Mouse (Mus musculus) embryo, embryonic 10 days (tissue): ENCODE measurements at regions not wholly inside any gene's neighbourhood (a gene's known extent, or its start where the extent isn't known, plus 50 kb on each side); places are given as distances from the start of the nearest gene placed in this dataset.
"Not testable (repeated sequence)": the region's sequence is repeated elsewhere in the genome, so short reads cannot be mapped to it uniquely, and the experiment has no call there.

ENCODE experiments used
- DNase-seq: peaks from one replicate; pipeline ENCODE4 v3.0.0-alpha.2; 2015; ENCODE audit warnings: low spot score

- no peak for DNase-seq
Measured at GRCm38 (mm10) chr6:89052758-89053460, 150.9 kb downstream of the Tpra1 start.

- DNase-seq, result no peak
Measured at GRCm38 (mm10) chr6:89054060-89054459, 152.0 kb downstream of the Tpra1 start.

DNA sequence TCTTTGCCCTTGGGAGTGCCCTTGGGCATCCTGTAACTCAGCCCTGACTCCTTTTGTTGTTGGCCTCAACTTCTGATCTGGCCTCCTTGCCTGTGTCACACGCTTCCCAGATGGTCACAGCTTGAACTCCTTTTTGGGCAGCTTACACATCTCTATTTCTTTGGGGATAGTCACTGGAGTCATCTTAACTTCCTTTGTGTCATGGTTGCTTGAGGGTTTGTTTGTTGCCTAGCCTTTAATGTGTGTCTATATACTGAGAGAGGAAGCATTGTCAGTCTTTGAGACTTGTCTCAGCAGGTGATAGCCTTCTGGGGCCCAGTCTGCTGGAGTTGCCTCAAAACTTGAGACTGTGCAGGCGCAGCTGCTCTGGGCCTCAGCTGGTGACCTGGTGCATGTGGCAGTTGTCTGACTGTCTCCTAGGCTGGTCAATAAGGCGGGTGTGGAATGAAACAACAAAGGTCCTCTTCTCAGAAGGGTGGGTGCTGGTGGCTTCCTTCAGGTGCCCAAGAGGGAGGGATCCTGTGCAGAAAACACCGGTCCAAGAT is 157.5 kb downstream of the Tpra1 start:
- no peak for DNase-seq

DNA sequence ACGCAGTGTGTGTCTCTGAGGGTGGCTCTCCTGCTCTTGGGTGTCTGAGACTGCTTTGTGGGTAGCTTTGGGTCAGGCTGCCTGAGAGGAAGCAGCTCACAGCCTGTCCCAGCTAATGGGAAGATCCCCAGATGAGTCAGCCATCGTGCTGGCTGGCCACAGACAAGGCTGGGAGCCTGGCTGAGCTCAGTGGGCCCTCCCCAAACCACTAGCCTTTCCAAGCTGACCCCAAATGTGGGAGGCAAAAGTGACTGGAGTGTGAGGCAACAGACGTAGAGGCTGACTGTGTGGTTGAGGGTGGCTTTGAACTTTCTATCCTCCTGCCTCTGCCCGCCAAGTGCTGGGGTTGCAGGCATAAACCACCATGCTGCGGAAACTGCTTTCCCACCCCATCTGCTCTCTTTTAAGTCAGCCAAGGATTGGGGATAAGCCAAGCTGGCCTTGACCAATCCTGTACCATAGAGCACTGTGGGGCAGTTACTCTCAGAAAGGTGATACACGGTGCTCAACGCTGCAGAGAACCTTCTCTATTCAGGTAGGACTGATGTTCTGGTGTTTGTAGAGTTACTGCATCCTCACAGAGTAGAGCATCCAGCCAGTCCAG is 163.0 kb downstream of the Tpra1 start:
- no peak for DNase-seq

DNA sequence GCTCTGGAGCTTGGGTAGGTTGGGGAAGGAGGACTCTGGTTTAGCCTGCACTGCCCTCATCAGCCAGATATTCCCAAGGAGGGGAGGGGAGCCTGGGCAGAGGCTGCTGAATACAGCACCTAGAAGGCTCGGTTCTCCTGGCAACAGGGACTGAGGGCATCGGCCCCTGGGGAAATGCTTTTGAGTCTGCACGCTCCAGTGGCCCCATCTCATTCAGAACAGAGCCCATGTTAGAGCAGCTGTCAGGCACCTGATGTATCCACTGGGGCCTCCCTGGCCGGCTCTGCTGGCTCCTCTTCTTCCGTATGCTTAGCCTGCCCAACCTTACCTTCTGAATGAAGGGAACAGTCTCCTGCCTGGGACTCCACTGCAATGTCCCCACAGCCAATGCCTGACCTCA is 164.5 kb downstream of the Tpra1 start:
- no peak for DNase-seq

DNA sequence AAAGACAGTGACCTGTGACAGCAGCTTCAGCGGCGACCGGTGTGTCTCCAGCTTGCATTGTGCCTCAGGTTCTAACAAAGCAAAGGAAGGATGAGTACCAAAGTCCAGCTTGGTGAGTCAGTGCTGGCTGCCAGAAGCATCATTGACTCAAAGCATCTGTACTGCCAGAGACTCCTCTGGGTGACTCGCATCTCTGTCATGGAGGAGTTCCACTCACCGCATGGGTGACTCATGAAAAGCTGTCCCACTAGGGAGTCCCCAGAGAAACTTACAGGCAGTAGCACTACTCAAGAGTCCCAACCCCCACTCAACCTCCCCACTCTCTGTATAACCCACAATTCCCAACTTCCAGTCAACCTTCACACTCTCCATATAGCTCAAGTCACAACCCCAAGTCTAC is 166.2 kb downstream of the Tpra1 start:
- no peak for DNase-seq

DNA sequence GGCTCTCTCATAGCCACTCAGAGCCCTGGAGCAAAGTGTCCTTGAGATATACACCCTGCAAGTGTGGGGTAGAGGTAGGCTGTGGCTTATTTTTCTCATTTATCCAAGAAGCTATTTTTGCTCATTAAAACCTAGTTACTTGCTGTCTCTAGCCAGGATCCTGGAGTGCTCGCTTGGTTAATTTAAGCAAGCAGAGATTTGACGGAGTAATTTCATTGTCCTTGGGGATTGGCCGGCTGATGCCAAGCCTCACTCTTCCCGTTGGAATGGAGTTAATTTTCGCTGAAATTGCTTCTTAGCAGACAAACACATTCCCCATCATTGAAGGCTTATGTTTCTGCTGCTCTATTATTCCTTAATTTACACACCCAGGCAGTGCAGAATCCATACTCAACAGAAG is 167.1 kb downstream of the Tpra1 start:
- DNase-seq, result no peak

- DNase-seq, result peak; percentile 89
Measured at GRCm38 (mm10) chr6:89070011-89070410, 168.0 kb downstream of the Tpra1 start.

DNA sequence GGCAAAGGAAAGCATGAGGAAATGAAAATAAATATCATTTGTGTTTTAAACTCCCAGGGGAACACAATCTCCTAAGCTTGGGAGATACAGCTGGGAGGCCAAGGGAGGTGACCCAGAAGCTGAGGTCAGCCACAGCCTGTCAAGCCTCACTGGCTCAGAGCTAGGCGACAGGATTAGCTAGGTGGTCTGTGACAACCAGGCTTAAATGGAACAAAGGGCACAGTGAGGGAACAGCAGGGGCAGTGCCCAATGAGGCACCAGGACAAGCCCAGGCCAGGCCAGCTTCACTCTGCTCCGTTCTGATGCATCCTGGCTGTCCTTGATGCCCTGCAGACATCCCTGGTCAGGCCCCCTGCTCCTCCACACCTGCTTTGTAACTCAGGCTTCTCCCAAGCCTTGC is 169.7 kb downstream of the Tpra1 start:
- DNase-seq, result peak; percentile 32

- no peak for DNase-seq
Measured at GRCm38 (mm10) chr6:89072569-89072968, 170.5 kb downstream of the Tpra1 start.

DNA sequence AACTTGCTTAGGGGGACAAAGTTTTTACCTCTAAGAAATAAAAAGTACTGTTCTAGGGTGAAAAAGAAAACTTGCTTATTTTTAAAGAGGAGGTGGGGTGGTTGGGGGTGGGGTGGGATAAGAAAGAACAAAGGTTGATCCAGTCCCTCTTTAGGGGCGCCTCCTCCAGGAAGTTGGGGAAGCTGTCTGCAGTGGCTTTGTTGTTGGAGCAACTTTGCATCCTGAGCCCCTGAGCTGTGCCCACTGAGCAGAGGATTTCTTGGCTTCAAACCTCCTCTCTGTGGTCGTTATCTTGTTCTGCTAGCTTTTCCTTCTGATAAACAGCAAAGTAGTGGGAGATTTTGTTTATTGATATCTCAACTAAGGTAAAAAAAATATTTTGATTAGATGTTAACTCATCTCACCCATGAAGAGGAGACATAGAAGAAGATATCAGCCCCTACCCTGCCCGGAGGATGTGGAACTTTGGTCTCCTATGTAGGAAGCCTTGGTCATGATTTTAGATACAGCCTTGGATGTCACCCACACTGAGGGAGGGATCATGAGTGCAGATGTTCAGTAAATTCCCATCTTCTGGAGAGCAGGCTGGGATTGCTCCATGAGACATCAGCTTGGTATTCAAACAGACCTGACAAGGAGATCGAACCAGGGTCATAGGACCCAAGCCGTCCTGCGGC is 179.7 kb downstream of the Tpra1 start:
- no peak for DNase-seq

DNA sequence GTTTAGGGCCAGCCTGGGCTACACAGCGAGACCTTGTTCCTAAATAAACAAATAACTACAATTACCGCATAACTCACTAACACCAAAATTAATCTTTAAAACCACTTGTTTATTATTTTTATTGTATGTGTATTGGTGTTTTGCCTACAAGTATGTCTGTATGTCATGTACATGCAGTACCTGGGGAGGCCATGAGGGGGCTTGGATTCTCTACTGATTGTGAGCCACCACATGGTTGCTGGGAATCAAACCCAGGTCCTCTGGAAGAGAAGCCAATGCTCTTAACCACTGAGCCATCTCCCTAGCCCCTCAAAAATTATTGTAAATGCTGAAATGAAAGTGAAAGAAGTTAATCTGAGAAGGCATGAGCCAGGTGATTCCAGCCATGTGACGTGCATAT is 182.4 kb downstream of the Tpra1 start:
- no peak for DNase-seq

- no peak for DNase-seq
Measured at GRCm38 (mm10) chr6:89085151-89085550, 183.1 kb downstream of the Tpra1 start.

GRCm38 (mm10) chr6:89087620-89088019 is 185.6 kb downstream of the Tpra1 start:
- no peak for DNase-seq

GRCm38 (mm10) chr6:89090096-89090495 is 188.0 kb downstream of the Tpra1 start:
- no peak for DNase-seq

DNA sequence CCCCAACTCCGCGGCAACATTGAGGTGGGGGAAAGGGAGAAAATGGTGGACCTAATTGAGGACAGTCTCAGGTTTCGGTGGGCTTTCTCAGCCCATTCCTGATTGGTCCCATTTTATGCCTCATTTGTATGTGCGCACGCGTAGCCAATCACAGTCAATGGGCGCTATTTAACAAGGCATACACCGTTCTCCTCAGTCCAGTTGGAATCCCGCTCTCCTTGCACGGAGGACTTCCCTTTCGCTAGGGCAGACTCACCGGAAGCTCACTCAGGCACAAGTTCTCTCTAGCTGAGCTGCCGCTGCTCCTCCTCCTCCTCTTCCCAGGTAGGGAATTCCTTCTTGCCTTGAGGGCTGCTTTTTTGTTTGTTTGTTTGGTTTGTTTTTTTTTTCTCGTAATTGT is 193.9 kb downstream of the Tpra1 start:
- no peak for DNase-seq

DNA sequence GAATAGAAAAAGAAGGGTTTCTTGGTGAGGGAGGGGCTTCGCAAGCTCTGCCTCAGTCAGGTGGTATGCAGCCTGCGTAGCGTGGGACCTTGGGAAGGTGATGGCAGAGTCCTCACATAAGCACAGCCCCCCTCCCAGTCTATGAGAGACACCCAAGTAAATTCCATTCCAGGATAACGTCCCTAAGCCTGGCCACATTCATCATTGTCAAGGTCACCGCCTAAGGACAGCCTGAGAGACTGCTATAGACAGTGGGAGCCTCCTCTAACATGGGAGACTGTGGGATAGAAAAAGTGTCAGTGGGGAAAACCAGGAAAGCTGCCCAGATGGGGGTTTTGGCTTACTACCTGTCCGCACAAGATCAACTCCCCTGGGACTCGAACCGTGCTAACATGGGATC is 195.5 kb downstream of the Tpra1 start:
- no peak for DNase-seq

- DNase-seq, result no peak
Measured at GRCm38 (mm10) chr6:89119241-89119640, 217.2 kb downstream of the Tpra1 start.

DNA sequence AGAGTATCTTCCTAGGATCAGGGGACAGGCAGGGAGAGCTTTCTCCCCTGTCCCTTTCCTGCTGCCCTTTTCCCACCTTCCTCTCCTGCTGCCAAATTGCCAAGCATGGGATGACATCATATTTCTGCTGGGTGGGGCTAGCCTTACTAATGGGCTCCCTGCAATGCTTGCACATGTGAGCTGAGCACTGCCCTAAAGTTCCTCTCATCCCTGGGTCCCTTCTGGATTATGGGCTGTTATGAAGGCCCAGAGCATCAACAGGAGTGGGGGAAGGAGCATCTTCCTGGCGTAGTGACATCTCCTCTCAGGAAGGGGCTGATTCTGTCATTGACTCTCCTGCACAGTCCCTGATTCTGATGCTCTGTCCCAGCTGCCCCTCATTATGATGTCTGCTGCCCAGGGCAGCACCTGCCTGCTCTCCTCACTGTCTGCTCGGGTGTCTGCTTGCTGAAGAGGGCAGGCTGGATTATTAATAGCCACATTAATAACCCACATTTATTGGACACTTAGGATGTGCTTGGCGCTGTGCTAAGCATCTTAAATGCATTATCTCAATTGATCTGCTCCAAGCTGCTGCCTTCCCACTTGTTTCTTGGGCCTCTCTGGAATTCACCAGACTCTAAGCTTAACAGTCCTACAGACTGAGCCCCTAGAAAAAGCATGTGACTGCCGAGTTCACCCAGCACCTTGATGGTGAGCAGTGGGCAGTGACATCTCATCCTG is 219.1 kb downstream of the Tpra1 start:
- no peak for DNase-seq

- no peak for DNase-seq
Measured at GRCm38 (mm10) chr6:89121746-89122070, 219.7 kb downstream of the Tpra1 start.

- DNase-seq, result no peak
Measured at GRCm38 (mm10) chr6:89125916-89126315, 223.9 kb downstream of the Tpra1 start.

GRCm38 (mm10) chr6:89128141-89128540 is 226.1 kb downstream of the Tpra1 start:
- DNase-seq, result not testable (repeated sequence)

- no peak for DNase-seq
Measured at GRCm38 (mm10) chr6:89140469-89140868, 222.0 kb downstream of the Plxna1 start.
